Mouse (Mus musculus) lung, embryonic 16.5 days (tissue): Measurements from ENCODE around the gene Zdhhc9. TPM values are rescaled to one million over a fixed set of nuclear protein-coding genes. Genes with fewer than 3 reads are reported as not detected.
"Not testable (repeated sequence)": the region's sequence is repeated elsewhere in the genome, so short reads cannot be mapped to it uniquely, and the experiment has no call there.

Experiments
- ATAC-seq: fragments of 200-750 bp; cut with Nextera tagmentation; 2 replicates; pipeline ENCODE4 v1.8.0; 2017; ENCODE audit warnings: low read depth, mild to moderate bottlenecking, moderate library complexity
- H3K27ac ChIP-seq: fragments of 300-500 bp; sonication (generic); 2 replicates; pipeline ENCODE4 v1.5.1; 2014; ENCODE audit warnings: mild to moderate bottlenecking, control low read depth, low read length
- H3K27me3 ChIP-seq: fragments of 300-500 bp; sonication (generic); 2 replicates; pipeline ENCODE4 v1.6.1; 2014; ENCODE audit warnings: low read depth, low read length, mixed read lengths; ENCODE audit not compliant: control insufficient read depth, insufficient read depth
- H3K36me3 ChIP-seq: fragments of 300-500 bp; sonication (generic); 2 replicates; pipeline ENCODE4 v1.6.1; 2014; ENCODE audit warnings: low read length; ENCODE audit not compliant: control insufficient read depth, insufficient read depth
- H3K4me1 ChIP-seq: fragments of 300-500 bp; sonication (generic); replicated peaks from 2 replicates; pipeline ENCODE4 v1.6.1; 2014; ENCODE audit warnings: low read length, mixed read lengths; ENCODE audit not compliant: control insufficient read depth, insufficient read depth
- H3K4me2 ChIP-seq: fragments of 300-500 bp; sonication (generic); 2 replicates; pipeline ENCODE4 v1.6.1; 2014; ENCODE audit warnings: low read depth, low read length, control low read depth
- H3K4me3 ChIP-seq: fragments of 300-500 bp; sonication (generic); 2 replicates; pipeline ENCODE4 v1.5.1; 2014; ENCODE audit warnings: mild to moderate bottlenecking, low read length, control low read depth
- H3K9ac ChIP-seq: fragments of 300-500 bp; sonication (generic); 2 replicates; pipeline ENCODE4 v1.6.1; 2014; ENCODE audit warnings: low read length, control low read depth
- H3K9me3 ChIP-seq: fragments of 300-500 bp; sonication (generic); 2 replicates; pipeline ENCODE4 v1.6.1; 2016; ENCODE audit warnings: low read length; ENCODE audit not compliant: control insufficient read depth
- WGBS: fragments of 180-500 bp; shearing (Covaris S2); extraction: QIAGEN DNeasy Blood & Tissue Kit; methylation state at CpG from one replicate; pipeline ENCODE4 v1.1.7; 2014; 5-methylcytosine and 5-hydroxymethylcytosine counted together
- polyA plus RNA-seq: library from polyadenylated mRNA; unstranded; fragments of >200 nt; fragmentation: Nextera tagmentation; extraction: Ambion mirVana; gene quantifications from 2 replicates; pipeline ENCODE4 v1.2.1, GENCODE M21; 2015

The Zdhhc9 gene
- polyA plus RNA-seq: 2.9 and 4.2 TPM in 2 replicates

DNA sequence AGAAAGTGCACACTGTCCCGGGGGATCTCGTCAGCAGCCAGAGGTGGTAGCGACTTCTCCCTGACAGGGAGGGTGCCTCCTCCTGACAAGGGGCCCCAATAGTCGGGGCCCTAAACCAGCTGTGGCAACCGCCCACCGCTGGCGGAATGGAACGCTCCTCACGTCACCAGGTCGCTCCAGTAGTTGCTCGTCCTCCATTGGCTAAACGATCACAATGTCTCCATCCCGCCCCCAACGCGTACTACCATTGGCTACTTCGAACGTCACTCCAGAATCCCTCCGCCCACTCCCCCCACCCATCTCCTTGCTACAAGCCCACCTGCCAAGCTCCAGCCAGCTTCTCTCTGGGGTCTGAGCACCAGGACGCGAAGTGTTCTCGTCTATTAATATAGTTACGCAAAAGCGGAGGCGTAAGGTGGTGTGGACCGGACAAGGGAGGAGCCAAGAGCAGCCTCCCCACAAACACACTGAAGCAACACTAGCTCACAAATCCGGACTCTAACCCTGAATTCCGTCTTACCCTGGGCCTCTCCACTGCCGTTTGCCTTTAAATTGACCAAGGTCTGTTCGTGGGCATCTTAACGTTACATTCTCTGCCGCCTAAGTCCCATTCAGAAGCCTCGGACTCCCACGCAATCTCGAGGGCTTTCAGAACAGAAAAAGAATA is at the start of gene Zdhhc9:
Zdhhc9 (minus strand) TSS at position 360 of the 667 bp plus-strand sequence.
- Histone ChIP-seq H3K4me2 (peak within 1 kb of the TSS; percentile 63), H3K4me1 (no peaks in the 10 kb centered on the region), H3K27me3 (no peaks in the 10 kb centered on the region; the same call in 1 of the 2 replicates), H3K36me3 (no peaks in the 10 kb centered on the region), H3K9me3 (no peaks in the 10 kb centered on the region), H3K4me3 (peak within 1 kb of the TSS; percentile 61), H3K9ac (peak within 1 kb of the TSS; percentile 68), H3K27ac (peak within 1 kb of the TSS; percentile 20; the same call in 1 of the 2 replicates)
- ATAC-seq: peak; percentile 99
- WGBS: 14% methylated on average over 33 of the region's 34 CpGs

DNA sequence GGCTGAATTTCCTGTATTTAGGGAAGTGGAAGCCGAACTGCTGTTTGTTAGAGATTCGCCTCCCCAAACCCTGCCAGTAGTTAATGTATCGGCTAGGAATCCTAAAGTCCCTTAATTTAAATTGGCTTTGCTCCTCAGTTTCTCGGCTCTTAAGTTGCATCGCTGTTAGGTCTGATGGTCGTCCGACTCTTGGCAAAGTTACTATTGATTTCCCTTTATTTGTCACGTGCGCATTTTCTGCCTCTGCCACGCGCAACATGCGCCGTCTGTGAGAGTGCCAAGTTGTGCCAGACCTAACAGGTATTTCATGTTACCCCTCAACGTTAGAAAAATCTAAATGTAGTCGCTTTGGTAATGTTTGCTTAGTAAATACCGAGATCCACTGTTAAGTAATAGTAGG is 48.3 kb upstream of the Zdhhc9 start:
- Histone ChIP-seq H3K27me3 (no peaks in the 10 kb centered on the region), H3K9ac (peak overlapping the region; percentile 65), H3K4me1 (peaks cover 5% of the 10 kb centered on the region; the same call in 1 of the 2 replicates), H3K4me2 (peak overlapping the region; percentile 59), H3K27ac (peak overlapping the region; percentile 55), H3K4me3 (peak overlapping the region; percentile 65), H3K9me3 (no peaks in the 10 kb centered on the region), H3K36me3 (no peaks in the 10 kb centered on the region; the same call in 1 of the 2 replicates)
- WGBS: 16% methylated on average over 16 of the region's 16 CpGs
- no peak for ATAC-seq

DNA sequence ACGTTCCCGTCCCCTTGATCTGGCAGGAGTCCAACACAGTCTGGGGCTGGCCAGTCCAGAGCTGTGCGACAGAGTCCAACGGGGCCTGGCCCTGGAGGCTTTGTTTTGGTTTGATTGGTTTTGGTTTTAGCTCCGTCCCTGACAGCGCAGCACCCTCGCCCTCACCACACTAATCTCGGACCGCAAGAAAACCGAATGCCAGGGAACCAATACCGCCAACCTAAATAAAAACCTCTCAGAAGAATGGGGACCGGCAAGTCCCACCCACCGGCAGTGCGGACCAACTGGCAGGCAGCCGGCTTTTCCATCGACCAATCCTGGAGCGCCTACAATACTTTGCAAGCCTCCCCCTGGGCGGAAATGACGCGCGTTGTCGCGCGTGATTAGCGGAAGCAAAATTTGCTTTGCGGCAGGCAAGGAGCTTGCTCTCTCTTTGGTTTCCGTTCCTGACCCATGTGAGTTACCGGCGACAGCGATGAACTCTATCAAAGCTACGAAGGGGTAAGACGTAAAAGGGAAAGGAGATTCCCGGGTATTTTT is 47.9 kb upstream of the Zdhhc9 start, which contains the start of gene Utp14a:
Utp14a (plus strand) TSS at position 395 of the 540 bp plus-strand sequence.
- Histone ChIP-seq H3K27ac (peak within 1 kb of the TSS; percentile 83), H3K4me2 (peak within 1 kb of the TSS; percentile 69), H3K36me3 (no peaks in the 10 kb centered on the region; the same call in 1 of the 2 replicates), H3K9me3 (no peaks in the 10 kb centered on the region), H3K4me3 (peak within 1 kb of the TSS; percentile 65), H3K27me3 (no peaks in the 10 kb centered on the region), H3K9ac (peak within 1 kb of the TSS; percentile 69), H3K4me1 (peaks cover 5% of the 10 kb centered on the region; the same call in 1 of the 2 replicates)
- peak; percentile 99 for ATAC-seq
- 7% methylated on average over 33 of the region's 33 CpGs for WGBS

DNA sequence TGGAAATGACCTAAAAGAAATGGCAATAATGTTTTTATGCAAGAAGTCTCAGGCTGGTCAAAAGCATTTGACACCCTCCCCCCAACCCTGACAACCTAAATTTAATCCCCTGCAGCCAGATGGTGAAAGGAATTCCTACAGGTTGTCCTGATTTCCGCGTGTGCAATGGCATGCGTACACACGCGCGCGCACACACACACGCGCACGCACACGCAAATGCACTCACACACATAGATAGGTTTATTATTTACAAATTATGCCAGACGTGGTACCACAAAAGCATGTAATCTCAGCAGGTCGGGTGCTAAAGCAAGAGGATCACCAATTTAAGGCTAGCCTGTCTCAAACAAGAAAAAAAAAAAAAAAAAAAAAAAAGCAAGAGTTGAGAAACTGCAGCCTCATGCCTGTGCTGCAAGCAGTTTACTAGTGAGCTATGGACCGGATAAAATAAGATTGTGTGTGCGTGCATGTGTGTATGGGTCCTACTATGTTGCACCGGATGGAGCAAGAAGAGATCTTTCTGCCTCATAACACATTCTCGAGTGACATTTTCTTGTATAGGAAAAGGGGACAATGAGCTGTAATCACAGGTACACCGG is 47.3 kb upstream of the Zdhhc9 start:
- peak overlapping the region; percentile 69 for H3K9ac ChIP-seq

DNA sequence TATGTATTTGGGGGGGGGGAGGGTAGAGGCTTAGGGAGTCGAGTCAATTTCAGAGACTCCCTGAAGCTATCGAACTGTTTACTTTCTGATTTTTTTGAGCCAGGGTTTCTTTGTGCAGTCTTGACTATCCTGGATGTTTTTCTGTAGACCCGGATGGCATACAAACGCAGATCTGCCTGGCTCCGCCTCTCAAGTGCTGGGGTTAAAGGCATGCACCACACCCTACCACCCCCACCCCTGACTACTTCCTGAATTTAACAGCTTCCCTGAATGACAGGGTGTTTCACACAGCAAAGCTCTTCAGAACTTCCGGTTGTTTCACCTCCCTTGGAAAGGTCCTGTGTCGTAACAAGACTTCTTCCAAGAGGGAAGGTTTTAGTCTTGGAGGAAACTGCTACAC is 25.7 kb upstream of the Zdhhc9 start:
- no peaks in the 10 kb centered on the region for H3K27me3 ChIP-seq
- H3K9me3 ChIP-seq: no peaks in the 10 kb centered on the region
- no peaks in the 10 kb centered on the region for H3K4me1 ChIP-seq
- 36% methylated on average over 7 of the region's 7 CpGs for WGBS
- no peak overlapping the region for H3K9ac ChIP-seq
- peak; percentile 54; the same call in 1 of the 2 replicates for ATAC-seq
- no peaks in the 10 kb centered on the region for H3K36me3 ChIP-seq
- H3K4me2 ChIP-seq: no peak overlapping the region
- H3K4me3 ChIP-seq: no peak overlapping the region
- no peak overlapping the region for H3K27ac ChIP-seq

More for the DNA sequence above, 47.3 kb upstream of the Zdhhc9 start:
- no peaks in the 10 kb centered on the region for H3K27me3 ChIP-seq
- H3K4me3 ChIP-seq: peak overlapping the region; percentile 65
- H3K4me2 ChIP-seq: peak overlapping the region; percentile 69
- peak; percentile 73 for ATAC-seq
- whole genome bisulfite sequencing: 18% methylated on average over 18 of the region's 18 CpGs
- no peaks in the 10 kb centered on the region; the same call in 1 of the 2 replicates for H3K36me3 ChIP-seq
- H3K4me1 ChIP-seq: peaks cover 5% of the 10 kb centered on the region; the same call in 1 of the 2 replicates
- H3K9me3 ChIP-seq: no peaks in the 10 kb centered on the region
- H3K27ac ChIP-seq: peak overlapping the region; percentile 83

DNA sequence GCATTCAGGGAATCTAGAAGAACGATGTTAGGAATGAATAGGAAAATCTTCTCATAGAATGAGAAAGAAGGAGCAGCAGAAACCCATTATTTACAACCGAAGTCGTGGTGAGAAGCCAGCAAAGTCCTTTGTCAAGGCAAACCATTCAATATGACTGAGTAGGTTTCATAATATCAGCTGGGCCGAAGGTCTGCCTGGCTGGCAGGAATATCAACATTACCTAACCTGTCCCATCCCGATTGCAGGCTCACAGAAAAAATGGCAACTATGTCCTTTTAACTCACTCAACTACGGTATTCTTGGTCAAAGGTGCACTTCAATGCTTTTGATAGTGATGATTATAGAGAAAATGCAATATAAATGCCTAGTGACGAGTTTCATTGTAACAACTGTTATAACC is 17.5 kb upstream of the Zdhhc9 start:
- Histone ChIP-seq H3K9me3 (no peaks in the 10 kb centered on the region), H3K4me2 (no peak overlapping the region), H3K9ac (no peak overlapping the region), H3K4me3 (no peak overlapping the region), H3K4me1 (no peaks in the 10 kb centered on the region), H3K27me3 (no peaks in the 10 kb centered on the region), H3K36me3 (no peaks in the 10 kb centered on the region), H3K27ac (no peak overlapping the region)
- ATAC-seq: no peak
- WGBS: 74% methylated on average over 7 of the region's 7 CpGs

DNA sequence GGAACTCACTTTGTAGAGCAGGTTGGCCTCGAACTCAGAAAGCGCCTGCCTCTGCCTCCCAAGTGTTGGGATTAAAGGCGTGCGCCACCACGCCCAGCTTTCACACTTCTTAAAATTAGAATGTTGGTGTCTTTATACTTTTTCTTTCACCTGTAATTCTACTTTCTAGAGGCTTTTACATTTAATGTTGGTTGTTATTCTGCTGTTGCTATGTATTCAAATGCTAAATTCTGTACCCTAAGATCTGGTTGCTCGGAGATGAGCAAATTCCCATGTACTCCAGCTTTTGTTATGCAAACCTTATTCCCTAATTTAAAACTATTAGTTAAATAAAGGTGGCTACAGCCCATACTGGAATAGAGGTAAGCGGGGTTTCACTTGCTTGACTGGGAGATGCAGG is 14.0 kb upstream of the Zdhhc9 start:
- 83% methylated on average over 7 of the region's 7 CpGs for WGBS
- no peak for ATAC-seq
- H3K9ac ChIP-seq: no peak overlapping the region
- no peaks in the 10 kb centered on the region for H3K36me3 ChIP-seq
- H3K4me1 ChIP-seq: no peaks in the 10 kb centered on the region
- no peak overlapping the region for H3K4me2 ChIP-seq
- H3K9me3 ChIP-seq: no peaks in the 10 kb centered on the region
- no peak overlapping the region for H3K27ac ChIP-seq
- H3K27me3 ChIP-seq: no peaks in the 10 kb centered on the region
- H3K4me3 ChIP-seq: no peak overlapping the region

DNA sequence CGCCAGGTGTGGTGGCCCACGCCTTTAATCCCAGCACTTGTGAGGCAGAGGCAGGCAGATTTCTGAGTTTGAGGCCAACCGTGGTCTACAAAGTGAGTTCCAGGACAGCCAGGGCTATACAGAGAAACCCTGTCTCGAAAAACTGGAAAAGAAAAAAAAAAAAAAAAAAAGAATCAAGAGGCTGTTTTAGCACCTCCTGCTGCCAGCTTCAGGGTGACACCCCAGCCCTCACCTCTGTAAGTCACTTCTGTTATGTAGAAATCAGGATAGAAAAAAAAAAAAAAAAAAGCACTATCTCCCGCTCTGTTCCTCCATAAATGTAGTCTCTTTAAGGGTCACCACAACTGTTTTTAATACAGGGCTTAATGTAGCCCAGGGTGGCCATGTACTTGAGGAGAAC is 10.8 kb upstream of the Zdhhc9 start:
- no peak overlapping the region for H3K4me3 ChIP-seq
- H3K9ac ChIP-seq: no peak overlapping the region
- no peaks in the 10 kb centered on the region for H3K27me3 ChIP-seq
- H3K9me3 ChIP-seq: no peaks in the 10 kb centered on the region
- WGBS: 78% methylated on average over 5 of the region's 5 CpGs
- no peak overlapping the region for H3K4me2 ChIP-seq
- no peaks in the 10 kb centered on the region for H3K4me1 ChIP-seq
- H3K27ac ChIP-seq: no peak overlapping the region
- no peak for ATAC-seq
- no peaks in the 10 kb centered on the region for H3K36me3 ChIP-seq

DNA sequence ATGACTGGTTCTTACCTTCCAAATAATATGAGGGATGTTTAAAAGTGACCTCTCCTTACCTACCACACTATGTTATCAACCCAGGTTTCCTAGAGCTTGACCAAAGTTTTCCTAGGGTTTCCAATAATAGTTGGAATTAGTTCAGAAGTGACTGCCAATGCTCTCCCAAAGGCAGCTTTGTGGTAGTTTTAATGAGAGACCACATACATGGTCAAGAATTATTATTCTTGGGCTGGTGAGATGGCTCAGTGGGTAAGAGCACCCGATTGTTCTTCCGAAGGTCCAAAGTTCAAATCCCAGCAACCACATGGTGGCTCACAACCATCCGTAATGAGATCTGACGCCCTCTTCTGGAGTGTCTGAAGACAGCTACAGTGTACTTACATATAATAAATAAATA is 1.1 kb upstream of the Zdhhc9 start:
- H3K27ac ChIP-seq, H3K9ac ChIP-seq, H3K4me3 ChIP-seq, H3K27me3 ChIP-seq, H3K9me3 ChIP-seq, ATAC-seq, H3K4me1 ChIP-seq, H3K4me2 ChIP-seq, H3K36me3 ChIP-seq: not testable (repeated sequence)
- 67% methylated on average over 2 of the region's 4 CpGs for WGBS
